ENCODE assay signal across 18 mouse cellular contexts in the genomic region with DNA sequence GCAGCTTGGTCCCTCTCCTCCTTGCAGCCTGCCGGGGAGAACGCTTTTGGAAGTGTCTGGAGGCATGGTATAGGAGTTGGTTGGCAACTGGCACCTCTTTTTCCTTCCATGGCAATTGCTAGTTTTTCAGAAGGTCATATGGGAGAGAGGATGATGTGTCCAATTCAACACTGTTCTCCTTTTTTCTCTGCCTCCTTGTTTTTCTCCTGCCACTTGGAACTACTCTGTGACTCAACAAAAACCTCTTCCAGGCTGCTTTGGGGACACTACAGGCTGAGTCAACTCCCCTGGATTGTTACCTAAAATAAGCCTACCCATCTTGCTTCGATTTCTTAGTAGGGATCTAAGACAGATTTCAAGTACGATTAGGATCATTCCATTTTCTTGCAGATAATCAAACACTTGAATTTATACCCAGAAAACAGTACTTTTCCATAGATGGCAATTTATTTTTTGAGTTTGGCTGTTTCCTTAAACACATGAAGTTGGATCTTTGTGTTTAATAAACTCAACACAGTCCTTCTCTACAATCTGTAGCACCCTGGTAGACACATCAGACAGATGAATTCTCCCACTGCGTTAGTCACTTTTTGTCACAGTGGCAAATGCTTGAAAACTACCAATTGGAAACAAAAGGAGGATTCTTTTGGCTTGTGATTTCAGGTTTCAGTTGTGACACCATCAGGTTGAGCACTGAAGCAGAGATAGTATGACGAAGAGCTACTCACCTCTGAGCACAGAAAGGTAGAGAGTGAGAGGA.
"Had no signal": no experiment of that assay in that cellular context is flagged by ENCODE, and none has a peak within 500 bp of the region (broad histone marks: within the 10 kb centered on the region; RNA-seq: fewer than 3 reads in every experiment).

No protein-coding gene starts in this region.

- H3K4me3 ChIP-seq: kidney, embryonic 15.5 days; liver, embryonic 13.5 days; midbrain, embryonic 12.5 days; midbrain, embryonic 15.5 days; neural tube, embryonic 12.5 days; neural tube, embryonic 15.5 days; stomach, embryonic 15.5 days had no signal

- H3K27me3 ChIP-seq: kidney, embryonic 15.5 days; liver, embryonic 13.5 days; midbrain, embryonic 12.5 days; midbrain, embryonic 15.5 days; neural tube, embryonic 12.5 days; neural tube, embryonic 15.5 days; stomach, embryonic 15.5 days had no signal

- H3K4me1 ChIP-seq: kidney, embryonic 15.5 days; liver, embryonic 13.5 days; midbrain, embryonic 12.5 days; midbrain, embryonic 15.5 days; neural tube, embryonic 12.5 days; neural tube, embryonic 15.5 days; stomach, embryonic 15.5 days had no signal

- H3K27ac ChIP-seq: kidney, embryonic 15.5 days; liver, embryonic 13.5 days; macrophage; midbrain, embryonic 12.5 days; midbrain, embryonic 15.5 days; neural tube, embryonic 12.5 days; neural tube, embryonic 15.5 days; stomach, embryonic 15.5 days had no signal

- H3K9me3 ChIP-seq: kidney, embryonic 15.5 days; liver, embryonic 13.5 days; midbrain, embryonic 12.5 days; midbrain, embryonic 15.5 days; neural tube, embryonic 12.5 days; neural tube, embryonic 15.5 days; stomach, embryonic 15.5 days had no signal

- DNase-seq: kidney, adult 8-10 months; kidney, postnatal 10 days; kidney, postnatal 36 days; layer of hippocampus, postnatal 36 days; liver, embryonic 13.5 days; lung, adult 2 months; lung, postnatal 14 days; retina, postnatal 1 day; spleen, adult 18-20 months; thymus, adult 18-20 months; thymus, postnatal 36 days had no signal

- H3K36me3 ChIP-seq: kidney, embryonic 15.5 days; liver, embryonic 13.5 days; midbrain, embryonic 12.5 days; midbrain, embryonic 15.5 days; neural tube, embryonic 12.5 days; neural tube, embryonic 15.5 days; stomach, embryonic 15.5 days had no signal
